Mouse (Mus musculus) forebrain, postnatal 0 days (tissue): ENCODE results near the gene Mmd. TPM values are rescaled to one million over a fixed set of nuclear protein-coding genes. Genes with fewer than 3 reads are reported as not detected.
A peak's percentile ranks its signal among the peaks of the same experiment; 100 is the strongest.

ENCODE experiments used
- ATAC-seq: fragments of 200-750 bp; cut with Nextera tagmentation; 2 replicates; pipeline ENCODE4 v1.8.0; 2017; ENCODE audit warnings: mild to moderate bottlenecking, moderate library complexity
- DNase-seq: peaks from one replicate; pipeline ENCODE4 v3.0.0-alpha.2; 2015
- H3K27ac ChIP-seq: fragments of 300-500 bp; sonication (generic); 2 replicates; pipeline ENCODE4 v1.5.1; 2014; ENCODE audit warnings: low read depth, mild to moderate bottlenecking, antibody characterized with exemption, low read length, moderate library complexity, mixed read lengths
- H3K27me3 ChIP-seq: fragments of 300-500 bp; sonication (generic); 2 replicates; pipeline ENCODE4 v1.6.1; 2014; ENCODE audit warnings: mild to moderate bottlenecking, low read length, mixed read lengths; ENCODE audit not compliant: insufficient read depth
- H3K36me3 ChIP-seq: fragments of 300-500 bp; sonication (generic); 2 replicates; pipeline ENCODE4 v1.6.1; 2014; ENCODE audit warnings: mild to moderate bottlenecking, moderate library complexity; ENCODE audit not compliant: insufficient read depth
- H3K4me1 ChIP-seq: fragments of 300-500 bp; sonication (generic); 2 replicates; pipeline ENCODE4 v1.6.1; 2014; ENCODE audit warnings: antibody characterized with exemption; ENCODE audit not compliant: insufficient read depth
- H3K4me2 ChIP-seq: fragments of 300-500 bp; sonication (generic); 2 replicates; pipeline ENCODE4 v1.6.1; 2014; ENCODE audit warnings: low read depth, mild to moderate bottlenecking, moderate library complexity
- H3K4me3 ChIP-seq: fragments of 300-500 bp; sonication (generic); 2 replicates; pipeline ENCODE4 v1.5.1; 2014; ENCODE audit warnings: low read depth, low read length, mixed read lengths
- H3K9ac ChIP-seq: fragments of 300-500 bp; sonication (generic); 2 replicates; pipeline ENCODE4 v1.6.1; 2014; ENCODE audit warnings: mild to moderate bottlenecking
- H3K9me3 ChIP-seq: fragments of 300-500 bp; sonication (generic); 2 replicates; pipeline ENCODE4 v1.6.1; 2016; ENCODE audit warnings: low read length
- CTCF ChIP-seq: sonication (generic); IDR thresholded peaks from 2 replicates; pipeline ENCODE4 v1.5.1; 2016; ENCODE audit warnings: antibody characterized with exemption, control low read depth, low read depth
- WGBS: fragments of 180-500 bp; shearing (Covaris S2); extraction: QIAGEN DNeasy Blood & Tissue Kit; methylation state at CpG from one replicate; pipeline ENCODE4 v1.1.7; 2014; 5-methylcytosine and 5-hydroxymethylcytosine counted together
- polyA plus RNA-seq: library from polyadenylated mRNA; unstranded; fragments of >200 nt; fragmentation: Nextera tagmentation; extraction: Ambion mirVana; gene quantifications from 2 replicates; pipeline ENCODE4 v1.2.1, GENCODE M21; 2015
- total RNA-seq: library from RNA; depleted of rRNA; stranded (reverse); fragments of >200 nt; gene quantifications from 2 replicates; pipeline ENCODE4 v1.2.3, GENCODE M21; 2014

The Mmd gene
- total and polyA plus RNA-seq, 2 experiments from 2014 or later, result 119 to 161 TPM

GRCm38 (mm10) chr11:90255687-90256086, 6.4 kb downstream of the Mmd start:
- peak; percentile 59 for ATAC-seq
- Histone ChIP-seq H3K4me2 (no peak overlapping the region), H3K9me3 (no peaks in the 10 kb centered on the region), H3K9ac (no peak overlapping the region), H3K4me1 (peaks cover 7% of the 10 kb centered on the region), H3K27ac (no peak overlapping the region), H3K36me3 (peaks cover 10% of the 10 kb centered on the region), H3K4me3 (no peak overlapping the region), H3K27me3 (no peaks in the 10 kb centered on the region)
- no peak for TF ChIP-seq CTCF
- 67% methylated on average over 6 of the region's 6 CpGs for WGBS
- DNase-seq, result no peak

- Histone ChIP-seq H3K9me3 (no peaks in the 10 kb centered on the region), H3K9ac (no peak overlapping the region), H3K4me1 (no peaks in the 10 kb centered on the region; the same call in 1 of the 2 replicates), H3K36me3 (peaks cover 22% of the 10 kb centered on the region), H3K27me3 (no peaks in the 10 kb centered on the region), H3K27ac (no peak overlapping the region), H3K4me2 (no peak overlapping the region), H3K4me3 (no peak overlapping the region)
- ATAC-seq (no peak), DNase-seq (no peak)
- no peak for TF ChIP-seq CTCF
- WGBS, result 82% methylated on average over 16 of the region's 16 CpGs
Measured at GRCm38 (mm10) chr11:90256833-90257525, 7.7 kb downstream of the Mmd start.

DNA sequence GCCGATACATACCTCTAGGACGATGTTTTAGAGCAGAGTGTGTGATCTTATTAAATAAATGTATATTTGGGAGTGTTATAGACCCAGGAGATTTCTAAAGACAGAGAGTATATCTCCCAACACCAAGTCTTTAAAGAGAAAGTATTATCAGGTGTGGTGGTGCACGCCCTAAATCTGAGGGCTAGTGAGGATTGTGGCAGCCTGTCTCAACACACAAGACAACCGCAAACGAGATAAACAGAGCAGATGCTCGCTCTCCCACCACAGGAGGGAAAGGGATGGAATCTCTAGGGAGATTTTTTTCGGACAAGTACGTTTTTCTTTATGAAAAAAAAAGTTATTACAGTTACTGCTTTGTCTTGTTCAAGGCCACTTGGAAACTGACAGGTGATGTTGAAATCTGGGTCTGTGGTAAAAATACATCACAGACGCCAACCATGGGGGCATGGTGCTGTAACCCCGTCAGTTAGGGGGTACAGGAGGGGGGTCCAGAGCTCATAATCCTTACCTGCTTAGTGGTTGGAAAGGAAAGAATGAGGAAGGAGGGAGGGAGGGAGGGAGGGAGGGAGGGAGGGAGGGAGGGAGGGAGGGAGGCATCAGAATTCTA, 9.2 kb downstream of the Mmd start:
- no peak overlapping the region for H3K27ac ChIP-seq
- ATAC-seq, result no peak
- WGBS, result 74% methylated on average over 10 of the region's 10 CpGs

GRCm38 (mm10) chr11:90259071-90259470, 9.8 kb downstream of the Mmd start:
- ATAC-seq, result no peak
- Histone ChIP-seq H3K27me3 (no peaks in the 10 kb centered on the region), H3K4me2 (no peak overlapping the region), H3K4me3 (no peak overlapping the region), H3K27ac (no peak overlapping the region), H3K4me1 (no peaks in the 10 kb centered on the region), H3K9me3 (no peaks in the 10 kb centered on the region), H3K36me3 (peaks cover 35% of the 10 kb centered on the region), H3K9ac (no peak overlapping the region)
- 28% methylated on average over 4 of the region's 4 CpGs for WGBS
- TF ChIP-seq CTCF, result no peak
- no peak for DNase-seq

More for the DNA sequence above, 9.2 kb downstream of the Mmd start:
- Histone ChIP-seq H3K27me3 (no peaks in the 10 kb centered on the region), H3K9ac (no peak overlapping the region), H3K4me1 (no peaks in the 10 kb centered on the region), H3K4me2 (no peak overlapping the region), H3K9me3 (no peaks in the 10 kb centered on the region), H3K36me3 (peaks cover 34% of the 10 kb centered on the region), H3K4me3 (no peak overlapping the region)
- DNase-seq, result no peak
- no peak for TF ChIP-seq CTCF

GRCm38 (mm10) chr11:90259826-90260225, 10.6 kb downstream of the Mmd start:
- no peak for TF ChIP-seq CTCF
- Histone ChIP-seq H3K9me3 (no peaks in the 10 kb centered on the region), H3K36me3 (peaks cover 42% of the 10 kb centered on the region), H3K27ac (no peak overlapping the region), H3K9ac (no peak overlapping the region), H3K4me1 (no peaks in the 10 kb centered on the region), H3K4me3 (no peak overlapping the region), H3K4me2 (no peak overlapping the region), H3K27me3 (no peaks in the 10 kb centered on the region)
- DNase-seq, result no peak
- 90% methylated on average over 9 of the region's 9 CpGs for WGBS
- no peak for ATAC-seq

GRCm38 (mm10) chr11:90264180-90264579, 14.9 kb downstream of the Mmd start:
- no peaks in the 10 kb centered on the region for H3K4me1 ChIP-seq
- 84% methylated on average over 11 of the region's 11 CpGs for WGBS
- H3K4me2 ChIP-seq, result no peak overlapping the region
- no peak overlapping the region for H3K4me3 ChIP-seq
- DNase-seq (no peak), ATAC-seq (no peak)
- H3K27ac ChIP-seq, result no peak overlapping the region
- TF ChIP-seq CTCF, result no peak
- H3K36me3 ChIP-seq, result peaks cover 50% of the 10 kb centered on the region
- no peak overlapping the region for H3K9ac ChIP-seq
- H3K27me3 ChIP-seq, result no peaks in the 10 kb centered on the region
- no peaks in the 10 kb centered on the region for H3K9me3 ChIP-seq

DNA sequence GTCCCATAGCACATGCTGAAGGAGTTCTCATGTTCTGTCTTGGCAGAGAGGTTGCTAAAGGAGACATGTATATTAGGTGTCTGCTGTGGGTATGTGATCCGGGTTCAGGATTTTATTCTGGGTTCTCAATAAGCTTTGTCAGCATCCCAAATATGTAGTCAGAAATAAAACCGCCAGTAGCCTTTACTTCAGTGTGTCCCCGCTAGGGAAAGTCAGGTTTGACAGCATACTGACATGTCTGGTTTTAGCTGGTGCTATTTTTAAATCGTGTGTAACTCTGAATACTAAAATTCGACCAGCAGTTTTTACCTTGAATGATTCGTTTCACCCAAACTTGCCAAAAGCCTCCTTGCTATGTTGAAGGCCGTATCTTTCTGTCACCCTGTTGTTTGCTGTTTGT, 16.3 kb downstream of the Mmd start:
- WGBS, result 87% methylated on average over 7 of the region's 7 CpGs

More for the DNA sequence above, 16.3 kb downstream of the Mmd start:
- ATAC-seq, result no peak
- no peak for TF ChIP-seq CTCF
- Histone ChIP-seq H3K27me3 (no peaks in the 10 kb centered on the region), H3K9ac (no peak overlapping the region), H3K4me2 (no peak overlapping the region), H3K27ac (no peak overlapping the region), H3K36me3 (peaks cover 45% of the 10 kb centered on the region), H3K9me3 (no peaks in the 10 kb centered on the region), H3K4me3 (no peak overlapping the region), H3K4me1 (no peaks in the 10 kb centered on the region)
- DNase-seq, result no peak
